Mouse (Mus musculus) kidney, postnatal 25 days (tissue): ENCODE data around the gene Krtap15.
A peak's percentile ranks its signal among the peaks of the same experiment; 100 is the strongest.

ENCODE experiments used
- DNase-seq, 2 experiments: peaks; one replicate each; pipeline ENCODE4 v3.0.0; 2021; ENCODE audit warnings: mixed read lengths in 2 of 2

The Krtap15 gene

DNA sequence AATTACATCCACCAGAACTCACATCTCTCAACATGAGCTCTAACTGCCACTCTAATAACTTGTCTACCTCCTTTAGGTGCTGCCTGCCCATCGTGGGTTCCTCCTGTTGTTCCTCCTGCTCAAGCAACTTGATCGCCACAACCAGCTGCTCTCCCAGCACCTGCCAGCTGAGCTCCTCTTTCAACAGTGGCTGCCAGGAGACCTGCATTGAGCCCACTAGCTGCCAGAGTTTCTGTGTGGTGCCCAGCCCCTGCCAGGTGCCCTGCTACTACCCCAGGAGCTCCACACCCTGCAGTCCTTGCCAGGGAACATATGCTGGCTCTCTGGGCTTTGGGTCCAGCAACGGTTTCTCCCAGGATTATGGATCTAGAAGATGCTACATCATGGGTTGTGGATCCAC is at the start of gene Krtap15:
Krtap15 (plus strand) TSS at position 150 of the 400 bp plus-strand sequence.
- DNase-seq = peak in 1 of 2 experiments; percentile 35

- DNase-seq = no peak
Observed at GRCm38 (mm10) chr16:88774106-88774505, 45.9 kb upstream of the Krtap15 start, which contains the start of gene 2310057N15Rik. 2310057N15Rik (minus strand) TSS chr16:88774206.

- DNase-seq = no peak
Observed at GRCm38 (mm10) chr16:88777596-88777995, 42.4 kb upstream of the Krtap15 start, which contains the start of gene Gm5965. Gm5965 (plus strand) TSS chr16:88777896.

GRCm38 (mm10) chr16:88786786-88787185 is 33.2 kb upstream of the Krtap15 start:
- DNase-seq = no peak

GRCm38 (mm10) chr16:88811827-88812226 is 8.2 kb upstream of the Krtap15 start, which contains the start of gene Gm20741:
Gm20741 (minus strand) TSS chr16:88812220.
- DNase-seq = peak in 1 of 2 experiments; percentile 22

- DNase-seq = peak; percentile 32
Observed at GRCm38 (mm10) chr16:88823736-88824135, 3.7 kb downstream of the Krtap15 start.

GRCm38 (mm10) chr16:88826095-88826652 is 6.2 kb downstream of the Krtap15 start, which contains the start of gene Krtap14:
Krtap14 (minus strand) TSS chr16:88826145.
- no peak for DNase-seq

GRCm38 (mm10) chr16:88826978-88827377 is 7.0 kb downstream of the Krtap15 start:
- no peak for DNase-seq

DNA sequence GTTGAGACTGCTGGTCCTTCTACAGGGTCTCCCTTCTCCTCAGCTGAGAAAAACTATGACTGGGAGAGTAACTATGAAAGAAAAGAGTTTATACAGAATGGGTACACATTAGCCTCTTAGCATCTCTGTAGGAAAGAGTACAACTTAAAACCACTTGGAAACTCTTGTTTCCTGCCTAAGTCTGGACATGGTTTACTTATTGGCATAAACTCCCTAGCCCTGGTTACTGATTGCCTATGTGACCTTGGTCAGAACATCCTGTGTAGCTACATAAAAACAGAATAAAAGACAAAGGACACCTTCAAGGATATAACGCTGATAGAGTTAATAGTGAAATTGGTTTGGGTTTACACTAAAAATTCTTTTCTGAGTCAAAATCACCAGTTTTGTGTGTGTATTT is 27.3 kb downstream of the Krtap15 start:
- DNase-seq = peak in 1 of 2 experiments; percentile 6

GRCm38 (mm10) chr16:88848558-88848957 is 28.5 kb downstream of the Krtap15 start:
- no peak for DNase-seq

GRCm38 (mm10) chr16:88851450-88851849 is 31.4 kb downstream of the Krtap15 start:
- peak in 1 of 2 experiments; percentile 45 for DNase-seq

DNA sequence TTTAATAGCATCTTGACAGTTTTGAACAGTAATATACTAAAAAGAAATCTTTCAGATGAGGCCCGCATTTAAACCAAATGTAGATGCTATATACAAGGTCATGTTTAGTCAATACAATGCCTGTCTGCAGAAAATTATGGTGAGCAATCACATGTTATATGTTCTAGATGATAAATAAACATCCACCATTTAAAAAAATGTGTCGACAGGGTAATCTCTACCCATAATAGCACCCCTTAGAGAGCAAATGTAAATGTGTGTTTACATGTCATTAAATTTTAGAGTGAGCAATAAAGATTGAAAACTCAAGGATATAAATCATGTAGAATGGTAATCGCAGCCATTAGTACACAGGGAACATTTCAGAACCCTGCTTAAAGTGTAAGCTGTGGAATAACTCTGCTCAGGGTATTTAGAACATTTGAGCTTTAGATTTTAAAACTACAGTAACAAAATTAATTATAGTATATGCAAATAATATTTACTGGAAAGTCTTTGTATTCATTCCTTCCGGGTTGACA is 44.9 kb downstream of the Krtap15 start:
- no peak for DNase-seq

DNA sequence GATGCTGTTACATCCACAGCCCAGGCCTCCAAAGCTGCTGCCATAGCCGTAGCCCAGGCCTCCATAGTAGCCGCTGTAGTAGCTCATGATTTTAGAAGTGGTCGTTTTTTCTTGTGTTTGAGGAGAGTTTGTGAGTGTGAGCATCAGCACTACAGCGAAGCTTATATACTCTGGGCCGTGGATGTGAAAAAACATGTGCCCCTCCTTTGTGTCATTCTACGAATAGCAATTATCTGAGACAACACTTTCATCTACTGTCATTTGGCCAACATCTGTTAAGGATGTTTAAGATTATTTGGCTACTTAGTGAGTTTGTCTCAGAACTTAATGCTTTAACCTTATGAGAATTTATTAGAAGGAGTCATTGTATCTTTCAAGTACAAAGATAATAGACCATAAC is 49.3 kb downstream of the Krtap15 start, which contains the start of gene Krtap19-1:
Krtap19-1 (minus strand) TSS at position 101 of the 400 bp plus-strand sequence.
- no peak for DNase-seq

DNA sequence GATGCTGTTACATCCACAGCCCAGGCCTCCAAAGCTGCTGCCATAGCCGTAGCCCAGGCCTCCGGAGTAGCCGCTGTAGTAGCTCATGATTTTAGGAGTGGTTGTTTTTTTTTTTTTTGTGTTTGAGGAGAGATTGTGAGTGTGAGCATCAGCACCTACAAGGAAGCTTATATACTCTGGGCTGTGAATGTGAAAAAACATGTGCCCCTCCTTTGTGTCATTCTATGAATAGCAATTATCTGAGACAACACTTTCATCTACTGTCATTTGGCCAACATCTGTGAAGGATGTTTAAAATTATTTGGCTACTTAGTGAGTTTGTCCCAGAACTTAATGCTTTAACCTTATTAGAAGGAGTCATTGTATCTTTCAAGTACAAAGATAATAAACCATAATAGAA is 54.2 kb downstream of the Krtap15 start, which contains the start of gene Krtap19-2:
Krtap19-2 (minus strand) TSS at position 101 of the 400 bp plus-strand sequence.
- DNase-seq = no peak

- DNase-seq = no peak
Observed at GRCm38 (mm10) chr16:88877938-88878337, 57.9 kb downstream of the Krtap15 start, which contains the start of gene Krtap19-3. Krtap19-3 (minus strand) TSS chr16:88878038.
